Mouse (Mus musculus) hindbrain, embryonic 12.5 days (tissue): Measurements from ENCODE around the gene Lrig3. TPM values are rescaled to one million over a fixed set of nuclear protein-coding genes. Genes with fewer than 3 reads are reported as not detected.
A peak's percentile ranks its signal among the peaks of the same experiment; 100 is the strongest.

ENCODE experiments used
- ATAC-seq: fragments of 200-750 bp; cut with Nextera tagmentation; 2 replicates; pipeline ENCODE4 v1.8.0; 2017; ENCODE audit warnings: moderate TSS enrichment; ENCODE audit not compliant: low FRiP score
- H3K27ac ChIP-seq: fragments of 300-500 bp; sonication (generic); 2 replicates; pipeline ENCODE4 v1.5.1; 2016; ENCODE audit warnings: mild to moderate bottlenecking
- H3K27me3 ChIP-seq: fragments of 300-500 bp; sonication (generic); 2 replicates; pipeline ENCODE4 v1.6.1; 2016; ENCODE audit warnings: mild to moderate bottlenecking
- H3K36me3 ChIP-seq: fragments of 300-500 bp; sonication (generic); 2 replicates; pipeline ENCODE4 v1.6.1; 2016; ENCODE audit warnings: mild to moderate bottlenecking
- H3K4me1 ChIP-seq: fragments of 300-500 bp; sonication (generic); 2 replicates; pipeline ENCODE4 v1.6.1; 2016
- H3K4me2 ChIP-seq: fragments of 300-500 bp; sonication (generic); replicated peaks from 2 replicates; pipeline ENCODE4 v1.6.1; 2016; ENCODE audit warnings: mild to moderate bottlenecking
- H3K4me3 ChIP-seq: fragments of 300-500 bp; sonication (generic); 2 replicates; pipeline ENCODE4 v1.5.1; 2016; ENCODE audit warnings: mild to moderate bottlenecking
- H3K9ac ChIP-seq: fragments of 300-500 bp; sonication (generic); 2 replicates; pipeline ENCODE4 v1.6.1; 2016; ENCODE audit warnings: mild to moderate bottlenecking, moderate library complexity
- H3K9me3 ChIP-seq: fragments of 300-500 bp; sonication (generic); replicated peaks from 2 replicates; pipeline ENCODE4 v1.6.1; 2016; ENCODE audit warnings: mild to moderate bottlenecking
- WGBS: fragments of 180-500 bp; shearing (Covaris S2); methylation state at CpG from one replicate; pipeline ENCODE4 v1.1.7; 2016; 5-methylcytosine and 5-hydroxymethylcytosine counted together
- polyA plus RNA-seq: library from polyadenylated mRNA; unstranded; fragments of >200 nt; fragmentation: Nextera tagmentation; extraction: Ambion mirVana; gene quantifications from 2 replicates; pipeline ENCODE4 v1.2.1, GENCODE M21; 2016

Gene Lrig3
- polyA plus RNA-seq, 1 experiment from 2014 or later, result 24.3 TPM

GRCm38 (mm10) chr10:125990394-125990793 is 24.4 kb downstream of the Lrig3 start:
- 0 out of 2 replicates have a peak, but pooled peaks cover 5% of the 10 kb centered on the region for H3K4me1 ChIP-seq
- no peak for ATAC-seq
- H3K36me3 ChIP-seq, result no peaks in the 10 kb centered on the region
- H3K27me3 ChIP-seq, result no peaks in the 10 kb centered on the region
- H3K4me2 ChIP-seq, result no peak overlapping the region
- H3K4me3 ChIP-seq, result no peak overlapping the region
- H3K27ac ChIP-seq, result no peak overlapping the region
- 62% methylated on average over 5 of the region's 5 CpGs for WGBS
- no peak overlapping the region for H3K9ac ChIP-seq
- no peaks in the 10 kb centered on the region for H3K9me3 ChIP-seq

- H3K27ac ChIP-seq, result no peak overlapping the region
- no peak overlapping the region for H3K9ac ChIP-seq
- H3K4me2 ChIP-seq, result no peak overlapping the region
- ATAC-seq, result no peak
- no peak overlapping the region for H3K4me3 ChIP-seq
- no peaks in the 10 kb centered on the region for H3K27me3 ChIP-seq
- 0 out of 2 replicates have a peak, but pooled peaks cover 6% of the 10 kb centered on the region for H3K4me1 ChIP-seq
- no peaks in the 10 kb centered on the region for H3K9me3 ChIP-seq
- peaks cover 5% of the 10 kb centered on the region; the same call in 1 of the 2 replicates for H3K36me3 ChIP-seq
- WGBS, result 95% methylated on average over 7 of the region's 7 CpGs
Observed at GRCm38 (mm10) chr10:125991819-125992218, 25.9 kb downstream of the Lrig3 start.

GRCm38 (mm10) chr10:125994855-125995254 is 28.9 kb downstream of the Lrig3 start:
- H3K36me3 ChIP-seq, result peaks cover 16% of the 10 kb centered on the region; the same call in 1 of the 2 replicates
- no peak overlapping the region for H3K27ac ChIP-seq
- 0 out of 2 replicates have a peak, but pooled peaks cover 7% of the 10 kb centered on the region for H3K4me1 ChIP-seq
- H3K9ac ChIP-seq, result no peak overlapping the region
- no peak overlapping the region for H3K4me2 ChIP-seq
- WGBS, result 80% methylated on average over 1 of the region's 1 CpGs
- ATAC-seq, result no peak
- no peaks in the 10 kb centered on the region for H3K9me3 ChIP-seq
- H3K4me3 ChIP-seq, result no peak overlapping the region
- H3K27me3 ChIP-seq, result no peaks in the 10 kb centered on the region

- H3K4me3 ChIP-seq, result no peak overlapping the region
- H3K9me3 ChIP-seq, result no peaks in the 10 kb centered on the region
- no peak overlapping the region for H3K27ac ChIP-seq
- H3K4me2 ChIP-seq, result no peak overlapping the region
- WGBS, result 80% methylated on average over 6 of the region's 6 CpGs
- H3K27me3 ChIP-seq, result no peaks in the 10 kb centered on the region
- H3K4me1 ChIP-seq, result 0 out of 2 replicates have a peak, but pooled peaks cover 6% of the 10 kb centered on the region
- H3K36me3 ChIP-seq, result peaks cover 19% of the 10 kb centered on the region; the same call in 1 of the 2 replicates
- H3K9ac ChIP-seq, result no peak overlapping the region
- no peak for ATAC-seq
Observed at GRCm38 (mm10) chr10:125995701-125996100, 29.7 kb downstream of the Lrig3 start.

GRCm38 (mm10) chr10:125996989-125997388 is 31.0 kb downstream of the Lrig3 start:
- H3K9me3 ChIP-seq, result no peaks in the 10 kb centered on the region
- 38% methylated on average over 9 of the region's 9 CpGs for WGBS
- H3K27ac ChIP-seq, result no peak overlapping the region
- H3K4me1 ChIP-seq, result peaks cover 7% of the 10 kb centered on the region
- peak; percentile 77 for ATAC-seq
- H3K4me3 ChIP-seq, result no peak overlapping the region
- no peak overlapping the region for H3K9ac ChIP-seq
- H3K4me2 ChIP-seq, result no peak overlapping the region
- no peaks in the 10 kb centered on the region for H3K27me3 ChIP-seq
- H3K36me3 ChIP-seq, result peaks cover 19% of the 10 kb centered on the region; the same call in 1 of the 2 replicates

GRCm38 (mm10) chr10:125999561-125999960 is 33.6 kb downstream of the Lrig3 start:
- H3K4me3 ChIP-seq, result no peak overlapping the region
- H3K27me3 ChIP-seq, result no peaks in the 10 kb centered on the region
- no peaks in the 10 kb centered on the region for H3K9me3 ChIP-seq
- H3K36me3 ChIP-seq, result peaks cover 24% of the 10 kb centered on the region; the same call in 1 of the 2 replicates
- no peak overlapping the region for H3K27ac ChIP-seq
- H3K4me1 ChIP-seq, result peaks cover 22% of the 10 kb centered on the region
- 90% methylated on average over 6 of the region's 6 CpGs for WGBS
- H3K4me2 ChIP-seq, result no peak overlapping the region
- no peak for ATAC-seq
- H3K9ac ChIP-seq, result no peak overlapping the region

GRCm38 (mm10) chr10:126000861-126001390 is 35.0 kb downstream of the Lrig3 start:
- Histone ChIP-seq H3K4me1 (peaks cover 22% of the 10 kb centered on the region), H3K27me3 (no peaks in the 10 kb centered on the region), H3K9me3 (no peaks in the 10 kb centered on the region), H3K27ac (no peak overlapping the region), H3K4me2 (no peak overlapping the region), H3K4me3 (no peak overlapping the region), H3K9ac (no peak overlapping the region), H3K36me3 (peaks cover 29% of the 10 kb centered on the region)
- WGBS, result 91% methylated on average over 8 of the region's 8 CpGs
- no peak for ATAC-seq

GRCm38 (mm10) chr10:126002081-126002755 is 36.2 kb downstream of the Lrig3 start:
- Histone ChIP-seq H3K4me1 (peaks cover 19% of the 10 kb centered on the region), H3K27ac (no peak overlapping the region), H3K27me3 (no peaks in the 10 kb centered on the region), H3K4me2 (no peak overlapping the region), H3K4me3 (no peak overlapping the region), H3K9me3 (no peaks in the 10 kb centered on the region), H3K36me3 (peaks cover 33% of the 10 kb centered on the region), H3K9ac (no peak overlapping the region)
- 73% methylated on average over 14 of the region's 14 CpGs for WGBS
- ATAC-seq, result no peak

- WGBS, result 44% methylated on average over 18 of the region's 18 CpGs
- ATAC-seq, result peak; percentile 56; the same call in 1 of the 2 replicates
- Histone ChIP-seq H3K4me1 (peaks cover 19% of the 10 kb centered on the region), H3K4me2 (0 out of 2 replicates have a peak overlapping the region, but pooled peaks have one; percentile 11), H3K27me3 (no peaks in the 10 kb centered on the region), H3K9ac (no peak overlapping the region), H3K27ac (peak overlapping the region; percentile 17; the same call in 1 of the 2 replicates), H3K36me3 (peaks cover 37% of the 10 kb centered on the region), H3K4me3 (no peak overlapping the region), H3K9me3 (no peaks in the 10 kb centered on the region)
Observed at GRCm38 (mm10) chr10:126002818-126003506, 37.0 kb downstream of the Lrig3 start.

GRCm38 (mm10) chr10:126003857-126004256 is 37.9 kb downstream of the Lrig3 start:
- ATAC-seq, result no peak
- WGBS, result 51% methylated on average over 1 of the region's 1 CpGs
- Histone ChIP-seq H3K4me2 (no peak overlapping the region), H3K4me3 (no peak overlapping the region), H3K9me3 (no peaks in the 10 kb centered on the region), H3K27me3 (no peaks in the 10 kb centered on the region), H3K9ac (no peak overlapping the region), H3K36me3 (peaks cover 43% of the 10 kb centered on the region), H3K27ac (no peak overlapping the region), H3K4me1 (peaks cover 19% of the 10 kb centered on the region)

- H3K4me3 ChIP-seq, result no peak overlapping the region
- no peaks in the 10 kb centered on the region for H3K27me3 ChIP-seq
- no peak overlapping the region for H3K4me2 ChIP-seq
- H3K36me3 ChIP-seq, result peaks cover 72% of the 10 kb centered on the region
- no peak overlapping the region for H3K9ac ChIP-seq
- H3K9me3 ChIP-seq, result no peaks in the 10 kb centered on the region
- no peaks in the 10 kb centered on the region for H3K4me1 ChIP-seq
- 91% methylated on average over 11 of the region's 11 CpGs for WGBS
- no peak overlapping the region for H3K27ac ChIP-seq
- no peak for ATAC-seq
Observed at GRCm38 (mm10) chr10:126013667-126014066, 47.7 kb downstream of the Lrig3 start.

- no peak for ATAC-seq
Observed at GRCm38 (mm10) chr10:126014673-126015072, 48.7 kb downstream of the Lrig3 start.

More at GRCm38 (mm10) chr10:126014673-126015072, 48.7 kb downstream of the Lrig3 start:
- no peak overlapping the region for H3K9ac ChIP-seq
- peaks cover 62% of the 10 kb centered on the region for H3K36me3 ChIP-seq
- H3K27ac ChIP-seq, result no peak overlapping the region
- H3K27me3 ChIP-seq, result no peaks in the 10 kb centered on the region
- no peak overlapping the region for H3K4me2 ChIP-seq
- no peaks in the 10 kb centered on the region for H3K4me1 ChIP-seq
- WGBS, result 92% methylated on average over 8 of the region's 8 CpGs
- H3K4me3 ChIP-seq, result no peak overlapping the region
- H3K9me3 ChIP-seq, result no peaks in the 10 kb centered on the region
